Mouse (Mus musculus): ENCODE measurements at regions not wholly inside any gene's neighbourhood (a gene's known extent, or its start where the extent isn't known, plus 50 kb on each side); places are given as distances from the start of the nearest gene placed in this dataset.

DNA sequence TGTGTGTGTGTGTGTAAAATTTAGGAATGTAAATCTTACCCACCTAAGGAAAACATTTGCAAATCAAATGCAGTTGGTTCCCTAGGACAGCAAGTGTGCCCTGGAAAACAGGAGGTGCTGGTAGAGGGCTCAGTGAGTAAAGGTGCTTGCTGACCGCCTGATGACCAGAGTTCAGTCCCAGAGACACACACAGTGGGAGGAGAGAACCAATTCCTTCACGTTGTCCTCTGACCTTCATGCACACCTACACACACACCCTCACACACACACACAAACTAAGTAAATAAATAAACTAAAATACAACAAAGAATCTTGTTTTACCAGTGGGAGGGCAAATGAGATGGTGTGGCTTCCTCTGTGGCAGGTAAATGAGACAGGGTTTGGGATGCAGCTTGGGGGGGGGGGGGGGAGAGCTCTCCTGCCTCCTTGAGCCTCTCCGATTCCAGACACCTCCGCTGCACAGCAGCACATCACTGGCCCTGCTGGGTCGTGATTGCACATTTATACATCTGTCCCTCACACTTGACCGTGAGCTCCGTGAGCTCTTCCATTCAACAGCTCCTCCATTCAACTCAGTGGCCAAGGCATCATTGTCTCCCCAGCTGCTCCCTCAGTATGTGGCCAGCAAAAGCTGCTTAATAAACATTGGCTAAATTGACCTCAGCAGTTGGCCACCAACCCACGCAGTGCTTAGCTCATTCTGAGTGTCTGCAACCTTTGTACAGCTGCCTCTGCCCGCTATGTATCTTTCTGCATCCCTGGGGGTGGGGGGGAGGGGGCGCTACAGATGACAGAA is 297.9 kb upstream of the Rack1 start:
- no peaks in the 10 kb centered on the region for H3K27me3 ChIP-seq (ENCODE audit: control insufficient read depth, insufficient read depth, low read length)
- 56% methylated on average over 10 of the region's 10 CpGs for WGBS
- H3K9ac ChIP-seq (ENCODE audit: low read length), result no peak overlapping the region
- no peaks in the 10 kb centered on the region for H3K4me1 ChIP-seq (ENCODE audit: control insufficient read depth in 2 of 2, insufficient read depth in 2 of 2, low read length in 2 of 2)
- no peaks in the 10 kb centered on the region for H3K9me3 ChIP-seq (ENCODE audit: control insufficient read depth, low read length)
- H3K36me3 ChIP-seq (ENCODE audit: control insufficient read depth, insufficient read depth, low read length), result no peaks in the 10 kb centered on the region
- H3K4me2 ChIP-seq (ENCODE audit: low read length), result no peak overlapping the region
- no peak overlapping the region for H3K4me3 ChIP-seq (ENCODE audit: control insufficient read depth in 1 of 2, insufficient read depth in 1 of 2, low read depth in 1 of 2, low read length in 2 of 2)
- H3K27ac ChIP-seq (replicated peaks in 1 of 2; ENCODE audit: control insufficient read depth in 1 of 2, insufficient read depth in 1 of 2, low read depth in 2 of 2, low read length in 2 of 2), result no peak overlapping the region
- no peak for ATAC-seq (ENCODE audit: insufficient number of reproducible peaks, insufficient read depth, low FRiP score, low read depth)

DNA sequence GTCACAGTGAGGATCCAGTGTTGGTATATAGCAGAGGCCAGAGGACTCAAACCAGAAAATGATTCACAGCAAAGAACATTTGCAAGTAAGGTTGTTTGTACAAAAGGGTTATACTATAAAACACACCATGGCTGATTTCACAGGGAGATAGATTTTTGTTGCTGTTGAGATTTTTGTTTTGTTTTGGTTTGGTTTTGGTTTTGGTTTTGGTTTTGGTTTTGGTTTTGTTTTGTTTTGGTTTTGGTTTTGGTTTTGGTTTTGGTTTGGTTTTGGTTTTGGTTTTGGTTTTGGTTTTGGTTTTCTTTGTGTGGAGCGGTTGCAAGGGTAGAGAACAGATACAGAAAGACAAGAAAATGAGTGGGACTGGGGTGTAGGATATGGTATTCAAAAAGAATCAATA is 301.1 kb upstream of the Rack1 start:
- Histone ChIP-seq H3K9ac (ENCODE audit: low read length) (no peak overlapping the region), H3K4me2 (ENCODE audit: low read length) (no peak overlapping the region), H3K36me3 (ENCODE audit: control insufficient read depth, insufficient read depth, low read length) (no peaks in the 10 kb centered on the region), H3K9me3 (ENCODE audit: control insufficient read depth, low read length) (no peaks in the 10 kb centered on the region), H3K27me3 (ENCODE audit: control insufficient read depth, insufficient read depth, low read length) (no peaks in the 10 kb centered on the region), H3K4me3 (ENCODE audit: control insufficient read depth in 1 of 2, insufficient read depth in 1 of 2, low read depth in 1 of 2, low read length in 2 of 2) (no peak overlapping the region), H3K4me1 (ENCODE audit: control insufficient read depth in 2 of 2, insufficient read depth in 2 of 2, low read length in 2 of 2) (no peaks in the 10 kb centered on the region), H3K27ac (replicated peaks in 1 of 2; ENCODE audit: control insufficient read depth in 1 of 2, insufficient read depth in 1 of 2, low read depth in 2 of 2, low read length in 2 of 2) (no peak overlapping the region)
- no peak for ATAC-seq (ENCODE audit: insufficient number of reproducible peaks, insufficient read depth, low FRiP score, low read depth)
- 87% methylated on average over 1 of the region's 1 CpGs for WGBS

DNA sequence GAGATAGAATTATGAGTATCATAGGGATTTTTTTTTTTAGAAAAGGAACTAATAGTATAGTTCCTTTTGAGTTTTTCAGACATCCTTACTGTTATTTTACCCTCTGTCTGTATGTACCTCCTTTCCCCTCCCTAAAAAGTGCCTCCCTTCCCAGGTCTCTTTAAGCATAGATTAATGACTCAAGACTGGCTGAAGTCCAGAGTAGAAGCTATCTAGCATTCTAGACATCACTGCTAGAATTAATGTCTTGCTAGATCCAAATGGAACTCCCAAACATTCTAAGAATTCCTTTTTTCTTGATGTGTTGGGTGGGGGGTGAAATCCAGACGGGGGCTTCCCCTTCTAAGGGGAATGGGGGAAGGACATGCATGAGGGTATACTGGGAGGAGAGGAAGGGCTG is 311.8 kb upstream of the Rack1 start:
- no peak for ATAC-seq (ENCODE audit: insufficient number of reproducible peaks, insufficient read depth, low FRiP score, low read depth)
- no peaks in the 10 kb centered on the region for H3K36me3 ChIP-seq (ENCODE audit: control insufficient read depth, insufficient read depth, low read length)
- no peak overlapping the region for H3K27ac ChIP-seq (replicated peaks in 1 of 2; ENCODE audit: control insufficient read depth in 1 of 2, insufficient read depth in 1 of 2, low read depth in 2 of 2, low read length in 2 of 2)
- WGBS, result 61% methylated on average over 1 of the region's 1 CpGs
- no peak overlapping the region for H3K9ac ChIP-seq (ENCODE audit: low read length)
- no peak overlapping the region for H3K4me3 ChIP-seq (ENCODE audit: control insufficient read depth in 1 of 2, insufficient read depth in 1 of 2, low read depth in 1 of 2, low read length in 2 of 2)
- no peak overlapping the region for H3K4me2 ChIP-seq (ENCODE audit: low read length)
- H3K27me3 ChIP-seq (ENCODE audit: control insufficient read depth, insufficient read depth, low read length), result no peaks in the 10 kb centered on the region
- no peaks in the 10 kb centered on the region for H3K9me3 ChIP-seq (ENCODE audit: control insufficient read depth, low read length)
- H3K4me1 ChIP-seq (ENCODE audit: control insufficient read depth in 2 of 2, insufficient read depth in 2 of 2, low read length in 2 of 2), result no peaks in the 10 kb centered on the region

DNA sequence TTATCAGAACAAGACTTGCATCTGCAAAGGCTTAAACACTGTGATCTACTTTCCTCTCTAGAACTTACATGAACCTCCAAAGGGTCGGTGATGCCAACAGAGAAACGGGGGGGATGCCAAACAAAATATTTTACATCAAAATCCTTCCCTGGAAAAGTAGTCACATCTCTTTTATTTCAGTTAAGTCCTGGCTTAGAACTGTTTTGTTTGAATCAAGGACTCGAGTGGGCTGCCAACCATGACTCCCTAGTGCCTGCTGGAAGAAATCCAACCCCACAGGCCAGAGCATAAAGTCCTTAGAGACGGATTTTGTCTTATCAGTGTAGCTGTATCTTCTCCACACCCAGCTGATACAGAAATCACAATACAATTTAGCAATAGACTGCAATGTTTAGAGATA is 336.1 kb upstream of the Rack1 start:
- H3K9ac ChIP-seq (ENCODE audit: low read length), result no peak overlapping the region
- 42% methylated on average over 4 of the region's 4 CpGs for WGBS
- H3K27me3 ChIP-seq (ENCODE audit: control insufficient read depth, insufficient read depth, low read length), result no peaks in the 10 kb centered on the region
- H3K27ac ChIP-seq (replicated peaks in 1 of 2; ENCODE audit: control insufficient read depth in 1 of 2, insufficient read depth in 1 of 2, low read depth in 2 of 2, low read length in 2 of 2), result no peak overlapping the region
- H3K36me3 ChIP-seq (ENCODE audit: control insufficient read depth, insufficient read depth, low read length), result no peaks in the 10 kb centered on the region
- H3K4me1 ChIP-seq (ENCODE audit: control insufficient read depth in 2 of 2, insufficient read depth in 2 of 2, low read length in 2 of 2), result 0 out of 4 replicates have a peak, but pooled peaks cover 0 to 3% of the 10 kb centered on the region in 2 experiments
- ATAC-seq (ENCODE audit: insufficient number of reproducible peaks, insufficient read depth, low FRiP score, low read depth), result no peak
- H3K4me2 ChIP-seq (ENCODE audit: low read length), result no peak overlapping the region
- H3K4me3 ChIP-seq (ENCODE audit: control insufficient read depth in 1 of 2, insufficient read depth in 1 of 2, low read depth in 1 of 2, low read length in 2 of 2), result no peak overlapping the region
- no peaks in the 10 kb centered on the region for H3K9me3 ChIP-seq (ENCODE audit: control insufficient read depth, low read length)

DNA sequence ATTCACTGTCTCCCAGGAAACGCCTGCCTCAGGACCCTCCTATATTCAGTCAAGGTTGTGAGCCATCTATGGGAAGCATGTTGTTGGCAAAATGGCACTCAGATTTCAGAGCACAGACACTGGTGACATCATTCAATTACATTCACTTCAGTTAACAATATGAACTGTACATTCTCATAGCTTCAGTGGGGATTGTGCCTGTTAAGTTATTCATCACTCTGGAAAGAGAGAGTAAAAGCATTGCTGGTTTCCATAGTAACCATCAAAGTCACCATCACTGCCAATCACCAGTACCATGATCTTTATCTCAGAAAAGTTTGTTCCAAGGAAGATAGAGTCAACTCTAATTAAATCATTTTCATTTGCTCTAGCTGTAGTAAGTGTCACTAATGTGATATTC is 350.2 kb upstream of the Rack1 start:
- H3K4me3 ChIP-seq (ENCODE audit: control insufficient read depth in 1 of 2, insufficient read depth in 1 of 2, low read depth in 1 of 2, low read length in 2 of 2), result no peak overlapping the region
- no peaks in the 10 kb centered on the region for H3K4me1 ChIP-seq (ENCODE audit: control insufficient read depth in 2 of 2, insufficient read depth in 2 of 2, low read length in 2 of 2)
- no peaks in the 10 kb centered on the region for H3K9me3 ChIP-seq (ENCODE audit: control insufficient read depth, low read length)
- no peak overlapping the region for H3K9ac ChIP-seq (ENCODE audit: low read length)
- no peaks in the 10 kb centered on the region for H3K27me3 ChIP-seq (ENCODE audit: control insufficient read depth, insufficient read depth, low read length)
- no peak overlapping the region for H3K27ac ChIP-seq (replicated peaks in 1 of 2; ENCODE audit: control insufficient read depth in 1 of 2, insufficient read depth in 1 of 2, low read depth in 2 of 2, low read length in 2 of 2)
- H3K36me3 ChIP-seq (ENCODE audit: control insufficient read depth, insufficient read depth, low read length), result no peaks in the 10 kb centered on the region
- H3K4me2 ChIP-seq (ENCODE audit: low read length), result no peak overlapping the region
- WGBS, result 80% methylated on average over 1 of the region's 1 CpGs
- no peak for ATAC-seq (ENCODE audit: insufficient number of reproducible peaks, insufficient read depth, low FRiP score, low read depth)

DNA sequence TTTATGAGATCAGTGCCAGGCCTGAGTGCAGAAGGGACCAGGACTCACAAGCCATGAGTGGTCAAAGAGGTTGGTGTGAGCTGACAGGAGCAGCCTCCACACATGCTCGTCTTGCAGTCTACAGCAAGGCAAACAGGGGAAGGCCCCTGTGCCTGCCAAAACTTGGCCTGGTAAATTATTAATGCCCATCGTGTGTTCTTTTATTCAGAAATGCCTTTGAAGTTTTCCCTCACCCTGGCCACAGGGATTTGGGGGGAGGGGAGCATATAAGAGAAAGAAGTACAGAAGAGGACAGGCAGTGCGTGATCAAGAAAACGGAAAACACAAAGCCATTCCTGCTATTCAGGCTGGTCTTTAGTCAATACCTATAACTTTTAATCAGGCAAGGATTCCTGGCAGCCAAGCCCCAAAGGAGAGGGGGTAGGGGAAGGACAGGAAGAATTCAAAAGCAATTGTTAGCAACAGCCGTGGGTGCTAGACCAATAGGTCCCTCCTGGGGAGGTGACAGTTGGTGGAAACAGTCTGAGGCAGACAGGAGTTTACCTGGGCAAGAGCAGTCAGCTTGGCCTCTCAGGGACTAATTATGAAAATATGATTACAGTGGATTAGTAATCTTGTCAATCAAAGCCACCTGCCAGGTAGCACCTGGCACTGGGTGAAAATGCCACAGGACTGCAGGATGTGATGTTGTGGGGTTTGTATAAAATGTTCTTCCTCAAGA is 357.4 kb upstream of the Rack1 start:
- Histone ChIP-seq H3K4me3 (ENCODE audit: control insufficient read depth in 1 of 2, insufficient read depth in 1 of 2, low read depth in 1 of 2, low read length in 2 of 2) (no peak overlapping the region), H3K9me3 (ENCODE audit: control insufficient read depth, low read length) (no peaks in the 10 kb centered on the region)
- no peak for ATAC-seq (ENCODE audit: insufficient number of reproducible peaks, insufficient read depth, low FRiP score, low read depth)

DNA sequence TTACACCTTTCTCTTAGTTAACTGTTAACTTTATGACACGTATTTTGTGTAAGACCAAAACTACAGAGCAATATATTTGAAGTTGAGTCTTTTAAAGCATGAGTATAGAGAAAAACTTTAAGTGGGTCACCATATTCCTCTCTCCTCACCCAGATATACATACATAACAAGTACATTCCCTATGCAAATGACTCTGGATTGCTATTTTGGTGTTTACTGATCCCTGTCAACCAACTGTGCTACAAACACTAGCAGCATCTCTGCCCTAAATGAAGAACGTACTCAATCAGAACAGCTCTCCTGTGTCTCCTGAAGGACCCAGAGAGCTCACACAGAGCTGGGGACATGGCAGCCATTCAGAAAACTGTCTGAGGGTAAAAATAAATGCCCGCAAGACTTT is 363.4 kb upstream of the Rack1 start:
- Histone ChIP-seq H3K4me2 (ENCODE audit: low read length) (no peak overlapping the region), H3K27me3 (ENCODE audit: control insufficient read depth, insufficient read depth, low read length) (no peaks in the 10 kb centered on the region), H3K27ac (replicated peaks in 1 of 2; ENCODE audit: control insufficient read depth in 1 of 2, insufficient read depth in 1 of 2, low read depth in 2 of 2, low read length in 2 of 2) (no peak overlapping the region), H3K4me1 (ENCODE audit: control insufficient read depth in 2 of 2, insufficient read depth in 2 of 2, low read length in 2 of 2) (peaks cover 0 to 7% of the 10 kb centered on the region in 2 experiments; a peak in 1 of 4 replicates), H3K36me3 (ENCODE audit: control insufficient read depth, insufficient read depth, low read length) (no peaks in the 10 kb centered on the region), H3K4me3 (ENCODE audit: control insufficient read depth in 1 of 2, insufficient read depth in 1 of 2, low read depth in 1 of 2, low read length in 2 of 2) (no peak overlapping the region), H3K9ac (ENCODE audit: low read length) (no peak overlapping the region), H3K9me3 (ENCODE audit: control insufficient read depth, low read length) (no peaks in the 10 kb centered on the region)
- 88% methylated on average over 3 of the region's 3 CpGs for WGBS
- ATAC-seq (ENCODE audit: insufficient number of reproducible peaks, insufficient read depth, low FRiP score, low read depth), result no peak

More for the DNA sequence above, 357.4 kb upstream of the Rack1 start:
- Histone ChIP-seq H3K4me2 (ENCODE audit: low read length) (no peak overlapping the region), H3K36me3 (ENCODE audit: control insufficient read depth, insufficient read depth, low read length) (no peaks in the 10 kb centered on the region), H3K27me3 (ENCODE audit: control insufficient read depth, insufficient read depth, low read length) (no peaks in the 10 kb centered on the region), H3K4me1 (ENCODE audit: control insufficient read depth in 2 of 2, insufficient read depth in 2 of 2, low read length in 2 of 2) (peaks cover 0 to 7% of the 10 kb centered on the region in 2 experiments; a peak in 1 of 4 replicates), H3K27ac (replicated peaks in 1 of 2; ENCODE audit: control insufficient read depth in 1 of 2, insufficient read depth in 1 of 2, low read depth in 2 of 2, low read length in 2 of 2) (no peak overlapping the region), H3K9ac (ENCODE audit: low read length) (no peak overlapping the region)
- WGBS, result 60% methylated on average over 5 of the region's 5 CpGs
